Mouse (Mus musculus) retina, adult 2 months (tissue): ENCODE data around the gene Dagla.

Experiments
- DNase-seq: peaks from one replicate; pipeline ENCODE4 v3.0.0-alpha.2; 2012; ENCODE audit warnings: low read depth, low spot score

The Dagla gene

DNA sequence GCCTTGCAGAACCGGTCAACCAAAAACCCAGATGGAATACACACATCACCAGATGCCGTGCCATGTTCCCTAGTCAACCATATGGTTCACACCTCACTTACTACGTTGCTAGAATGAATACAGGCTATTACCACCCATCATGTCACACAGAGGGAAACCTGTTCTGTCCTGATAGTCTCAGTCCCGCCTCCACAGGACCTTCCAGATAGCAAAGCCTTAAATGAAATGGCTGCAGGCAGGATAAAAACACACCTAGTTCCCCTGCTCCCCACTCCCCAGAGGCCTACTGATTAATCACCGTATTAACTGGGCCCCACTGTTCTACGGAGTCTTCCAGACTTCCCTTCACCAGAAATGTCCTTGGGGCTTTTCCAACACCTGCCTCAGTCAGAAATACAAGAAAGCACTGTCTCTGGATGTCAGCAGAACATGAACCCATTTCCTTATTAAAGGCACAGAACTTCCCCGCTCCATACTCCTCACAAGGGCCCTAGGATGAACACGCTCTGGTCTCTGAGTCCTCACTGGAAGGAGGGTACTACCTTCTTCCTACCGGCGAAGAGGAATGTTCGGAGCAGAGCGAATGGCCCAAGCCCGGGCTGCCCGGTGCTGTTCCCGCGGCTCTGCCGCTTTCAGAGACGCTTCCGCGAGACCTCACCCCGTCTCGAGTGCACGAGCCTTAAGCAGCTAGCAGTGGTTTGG lies 101.4 kb downstream of the Dagla start:
- no peak for DNase-seq

DNA sequence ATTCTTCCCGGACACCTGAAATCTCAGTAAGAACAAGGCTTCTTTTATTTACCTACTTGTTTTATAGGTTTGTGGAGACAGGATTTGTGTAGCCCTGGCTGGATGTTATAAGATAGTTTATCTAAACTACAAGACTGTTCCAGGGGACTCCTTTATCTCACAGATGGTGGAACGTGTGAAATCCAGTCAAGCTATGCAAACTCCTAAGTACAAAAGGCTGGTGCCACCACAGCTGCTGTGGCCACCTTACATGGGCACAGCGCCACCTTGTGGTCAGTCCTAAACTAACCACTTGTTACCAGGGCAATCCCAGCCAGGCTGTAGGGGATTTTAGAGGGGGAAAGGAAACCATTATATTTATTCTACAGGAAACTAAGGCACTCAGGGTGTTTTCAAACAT lies 106.0 kb downstream of the Dagla start:
- DNase-seq, result no peak

DNA sequence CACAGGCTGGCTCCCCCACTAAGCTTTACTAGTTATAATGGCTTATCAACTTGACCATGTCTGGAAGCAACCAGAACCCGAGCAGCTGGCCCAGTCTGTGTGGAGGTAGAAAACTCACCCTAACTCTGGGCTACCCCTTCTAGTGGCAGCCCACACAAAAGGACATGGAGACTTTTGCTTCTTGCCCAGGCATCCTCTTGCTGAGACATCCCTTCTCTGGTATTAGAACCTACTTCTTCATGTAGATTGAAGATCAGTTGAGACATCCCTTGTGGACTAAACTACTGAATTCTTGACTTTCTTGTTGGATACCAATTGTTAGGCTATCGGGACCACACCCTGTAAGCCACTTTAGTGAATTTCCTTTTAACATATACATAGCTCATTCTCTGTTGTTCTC lies 106.4 kb downstream of the Dagla start:
- DNase-seq, result no peak

DNA sequence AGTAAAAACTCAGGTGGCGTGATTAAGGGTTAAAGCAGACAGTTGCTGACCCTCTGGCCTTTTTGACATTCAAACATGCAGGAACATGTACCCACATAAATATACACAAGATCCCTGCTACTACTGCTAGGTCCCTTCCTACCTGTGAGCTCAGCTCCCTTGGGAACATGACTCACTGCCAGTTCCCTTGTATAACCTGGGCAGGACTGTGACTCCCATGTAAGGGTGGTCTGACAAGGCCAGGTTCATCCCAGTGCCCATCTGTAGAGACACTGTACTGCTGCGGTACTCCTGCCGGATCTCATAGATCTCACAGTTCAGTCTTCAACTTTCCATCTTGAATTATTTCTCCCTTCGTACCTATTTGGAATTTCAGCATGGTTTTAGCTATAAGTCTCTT lies 107.5 kb downstream of the Dagla start:
- DNase-seq, result no peak
